Mouse (Mus musculus): ENCODE data around the gene Yod1.

- TF ChIP-seq CTCF (conservative IDR thresholded peaks at IDR 0.05; ENCODE audit: insufficient read depth, insufficient read length, low read depth, low read length) (no peak), POLR2A (IDR thresholded peaks at IDR 0.05; ENCODE audit: low read depth, low read length) (no peak)
Observed at GRCm38 (mm10) chr1:130740781-130741720, 23.9 kb downstream of the Yod1 start.

Data from kidney, adult 2 months (tissue).